11 mouse cellular contexts compared by ENCODE assay signal in genomic region chr2:58546264-58546663, GRCm38 (mm10).
"Had no signal": no experiment of that assay in that cellular context is flagged by ENCODE, and none has a peak within 500 bp of the region (broad histone marks: within the 10 kb centered on the region; RNA-seq: fewer than 3 reads in every experiment).

No protein-coding gene starts in this region.

- DNase-seq: kidney, postnatal 10 days; lung, embryonic 14.5 days; lung, postnatal 10 days; lung, postnatal 4 days; midbrain, embryonic 14.5 days; retina, postnatal 1 day; thymus, postnatal 36 days had no signal

- H3K9me3 ChIP-seq: limb, embryonic 15.5 days; liver, embryonic 12.5 days; midbrain, embryonic 10.5 days; neural tube, embryonic 13.5 days had no signal

- H3K27me3 ChIP-seq: limb, embryonic 15.5 days; liver, embryonic 12.5 days; neural tube, embryonic 13.5 days had no signal

- H3K4me3 ChIP-seq: limb, embryonic 15.5 days; liver, embryonic 12.5 days; midbrain, embryonic 10.5 days; neural tube, embryonic 13.5 days had no signal

- H3K36me3 ChIP-seq: limb, embryonic 15.5 days; liver, embryonic 12.5 days; midbrain, embryonic 10.5 days; neural tube, embryonic 13.5 days had no signal

- H3K4me2 ChIP-seq: limb, embryonic 15.5 days; liver, embryonic 12.5 days; lung, embryonic 14.5 days; neural tube, embryonic 13.5 days had no signal

- H3K9ac ChIP-seq: limb, embryonic 15.5 days; liver, embryonic 12.5 days; lung, embryonic 14.5 days; neural tube, embryonic 13.5 days had no signal

- ATAC-seq: liver, embryonic 12.5 days had no signal

- H3K27ac ChIP-seq: limb, embryonic 15.5 days; liver, embryonic 12.5 days; midbrain, embryonic 10.5 days; neural tube, embryonic 13.5 days had no signal
